Mouse (Mus musculus): Measurements from ENCODE around the gene Gpnmb. TPM values are rescaled to one million over a fixed set of nuclear protein-coding genes. Genes with fewer than 3 reads are reported as not detected.

Gene Gpnmb
- polyA plus RNA-seq (2012; rRNA removed): 0.63 and 0.82 TPM in 2 replicates

GRCm38 (mm10) chr6:49036275-49037267 is at the start of gene Gpnmb:
Gene Gpnmb, plus strand, starts transcription at chr6:49036546.

DNA sequence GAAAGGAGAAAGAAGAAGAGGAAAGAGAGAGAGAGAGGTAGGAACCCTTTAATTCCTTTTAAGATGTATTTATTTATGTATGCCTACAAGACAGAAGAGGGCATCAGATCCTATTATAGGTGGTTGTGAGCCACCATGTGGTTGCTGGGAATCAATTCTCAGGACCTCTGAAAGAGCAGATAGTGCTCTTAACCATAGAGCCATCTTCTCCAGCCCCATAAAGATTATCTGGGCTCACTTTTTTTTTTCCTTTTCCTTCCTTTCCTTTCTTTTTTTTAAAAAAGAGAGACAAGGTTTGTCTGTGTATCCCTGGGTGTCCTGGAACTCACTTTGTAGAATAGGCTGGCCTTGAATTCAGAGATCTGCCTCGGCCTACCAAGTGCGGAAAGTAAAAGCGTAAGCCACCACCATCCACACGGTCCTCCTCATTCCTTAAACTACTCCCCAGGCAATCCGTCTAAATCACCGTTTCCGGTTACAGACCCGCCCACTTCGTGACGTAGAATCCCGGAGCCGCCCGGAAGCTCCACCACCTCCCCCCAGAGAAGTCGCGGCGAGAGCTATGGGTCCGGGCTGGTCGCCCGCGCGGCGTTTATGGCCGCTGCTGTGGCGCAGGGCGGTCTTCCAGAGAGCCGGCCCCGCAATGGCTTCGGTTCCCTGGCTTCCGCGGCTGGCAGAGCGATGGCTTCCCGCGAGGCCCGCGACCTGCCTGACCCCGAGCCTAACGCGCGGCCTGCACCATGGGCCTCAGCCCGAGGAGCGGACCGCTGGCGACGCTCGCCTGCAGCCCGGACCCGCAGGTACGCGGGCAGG is 37.2 kb downstream of the Gpnmb start, which contains the start of gene Malsu1:
TSS of gene Malsu1 (plus strand) at position 492 of the 813 bp plus-strand sequence.

Other genes with a start within 250 kb of the Gpnmb start
- gene Tmem176a, start 195.6 kb upstream of the Gpnmb start, polyA plus RNA-seq (2012; rRNA removed): 13.6 and 16.0 TPM in 2 replicates
- 74.3 and 91.8 TPM in 2 replicates for gene Tmem176b, start 195.1 kb upstream of the Gpnmb start, polyA plus RNA-seq (2012; rRNA removed)
- gene Aoc1, start 163.7 kb upstream of the Gpnmb start, polyA plus RNA-seq (2012; rRNA removed): 0.01 TPM in 1 of 2 replicates, not detected in the other
- gene 1600015I10Rik, start 106.7 kb upstream of the Gpnmb start, polyA plus RNA-seq (2012; rRNA removed): not detected in 2 replicates
- not detected in 2 replicates for gene Doxl2, start 61.6 kb upstream of the Gpnmb start, polyA plus RNA-seq (2012; rRNA removed)
- not detected in 2 replicates for gene Svs1, start 49.7 kb upstream of the Gpnmb start, polyA plus RNA-seq (2012; rRNA removed)
- gene Malsu1, start 37.2 kb downstream of the Gpnmb start, polyA plus RNA-seq (2012; rRNA removed): 23.8 and 25.3 TPM in 2 replicates
- gene Igf2bp3, start 178.4 kb downstream of the Gpnmb start, polyA plus RNA-seq (2012; rRNA removed): 9.0 and 10.2 TPM in 2 replicates
- 206 and 224 TPM in 2 replicates for gene Tra2a, start 227.5 kb downstream of the Gpnmb start, polyA plus RNA-seq (2012; rRNA removed)